Mouse (Mus musculus) retina, postnatal 1 day (tissue): ENCODE results near the gene Scoc.
"Not testable (repeated sequence)": the region's sequence is repeated elsewhere in the genome, so short reads cannot be mapped to it uniquely, and the experiment has no call there.

Experiments
- DNase-seq: peaks from one replicate; pipeline ENCODE4 v3.0.0-alpha.2; 2012

Scoc gene

DNA sequence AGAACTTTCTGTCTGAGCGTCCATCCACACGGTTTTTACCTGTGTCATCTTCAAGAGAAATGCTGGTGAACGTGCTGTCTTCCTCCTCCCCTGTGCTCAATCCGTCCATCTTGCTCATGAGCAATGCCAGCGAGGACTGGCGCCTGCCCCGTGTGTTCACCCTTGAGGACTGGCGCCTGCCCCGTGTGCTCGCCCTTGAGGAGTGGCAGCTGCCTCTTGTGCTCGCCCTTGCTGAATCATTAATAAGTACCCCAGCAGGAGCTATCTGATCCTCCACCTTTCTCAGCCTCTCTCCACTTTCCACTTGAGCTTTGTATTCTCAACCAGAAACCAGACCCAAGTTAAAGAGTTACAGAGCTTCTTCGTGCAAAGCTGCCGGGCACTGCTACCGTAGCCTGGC, at the start of gene Scoc:
Gene Scoc (minus strand): TSS at position 170 of the 400 bp plus-strand sequence.
- DNase-seq: no peak

DNA sequence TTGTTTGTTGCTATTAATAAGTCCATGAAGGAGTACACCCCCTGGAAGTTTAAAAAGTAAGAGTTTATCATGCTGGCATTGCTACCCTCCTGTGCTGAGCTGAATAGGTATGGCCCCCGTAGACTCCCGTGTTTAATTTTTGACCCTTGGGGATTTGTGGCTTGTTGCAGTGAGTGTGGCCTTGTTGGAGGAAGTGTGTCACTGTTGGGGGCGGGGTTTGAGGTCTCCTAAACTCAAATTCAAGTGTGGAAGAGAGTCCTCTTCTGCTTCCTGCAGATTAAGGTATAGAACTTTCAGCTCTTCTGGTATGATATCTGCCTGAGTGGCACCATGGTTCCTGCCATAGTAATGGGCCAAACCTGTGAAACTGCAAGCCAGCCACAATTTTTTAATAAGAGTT, 1.4 kb upstream of the Scoc start:
- no peak for DNase-seq

DNA sequence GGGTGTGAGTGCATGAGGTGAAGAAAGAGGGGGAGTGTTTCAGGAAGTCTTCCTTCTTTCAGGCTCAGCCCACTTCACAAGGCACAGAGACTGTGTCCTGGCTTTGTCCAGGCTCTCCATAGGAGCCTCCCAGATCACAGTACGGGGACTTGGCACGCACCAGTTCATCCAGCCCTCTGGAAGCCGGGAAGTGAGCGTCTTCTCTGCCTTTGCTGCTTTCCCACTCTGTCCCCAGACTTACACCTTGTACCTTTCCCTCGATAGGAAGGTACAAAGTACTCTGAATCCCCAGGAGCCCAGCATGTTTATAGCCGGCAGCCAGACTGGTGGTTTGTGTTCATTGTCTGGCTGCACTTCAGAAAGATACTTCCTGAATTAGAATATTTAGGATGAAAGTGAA, 1.1 kb downstream of the Scoc start:
- DNase-seq: no peak

DNA sequence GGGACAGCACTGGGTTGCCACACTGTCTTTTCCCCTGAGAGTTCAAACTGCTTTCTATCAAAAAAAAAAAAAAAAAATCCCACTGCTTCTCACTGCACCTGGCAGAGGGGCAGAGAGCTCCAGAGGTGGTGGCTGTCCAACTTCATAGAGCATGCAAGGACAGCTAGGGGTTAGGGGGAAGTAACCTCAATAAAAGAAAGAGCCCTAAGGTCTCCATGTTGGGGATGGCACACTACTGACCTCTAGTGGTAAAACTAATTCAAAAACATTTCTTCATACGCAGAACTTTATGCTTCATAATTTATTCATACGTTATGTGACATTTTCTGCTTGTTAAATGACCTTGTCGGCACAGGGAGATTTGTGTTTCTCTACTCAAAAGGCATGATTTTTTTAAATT, 7.1 kb downstream of the Scoc start:
- DNase-seq: peak; percentile 74

- DNase-seq: peak; percentile 47
Measured at GRCm38 (mm10) chr8:83449960-83450359, 8.2 kb downstream of the Scoc start.

DNA sequence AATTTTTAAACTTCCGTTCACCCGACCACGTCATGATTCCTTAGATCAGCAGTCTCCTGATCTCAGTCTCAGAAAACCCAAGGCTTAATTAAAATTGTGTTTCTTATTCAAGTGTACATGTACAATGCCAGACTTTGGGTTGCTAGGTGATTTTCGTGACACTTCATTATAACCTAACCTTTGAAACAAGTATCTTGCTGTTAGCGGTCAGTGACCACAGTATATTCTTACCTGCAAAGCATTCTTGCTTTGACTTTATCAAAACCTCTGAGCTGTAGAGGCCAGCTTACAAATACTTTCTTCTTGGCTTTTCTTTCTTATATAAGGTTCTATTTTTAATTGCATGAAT, 15.2 kb downstream of the Scoc start:
- no peak for DNase-seq

GRCm38 (mm10) chr8:83442243-83443051, 15.7 kb downstream of the Scoc start:
- DNase-seq: peak; percentile 99

DNA sequence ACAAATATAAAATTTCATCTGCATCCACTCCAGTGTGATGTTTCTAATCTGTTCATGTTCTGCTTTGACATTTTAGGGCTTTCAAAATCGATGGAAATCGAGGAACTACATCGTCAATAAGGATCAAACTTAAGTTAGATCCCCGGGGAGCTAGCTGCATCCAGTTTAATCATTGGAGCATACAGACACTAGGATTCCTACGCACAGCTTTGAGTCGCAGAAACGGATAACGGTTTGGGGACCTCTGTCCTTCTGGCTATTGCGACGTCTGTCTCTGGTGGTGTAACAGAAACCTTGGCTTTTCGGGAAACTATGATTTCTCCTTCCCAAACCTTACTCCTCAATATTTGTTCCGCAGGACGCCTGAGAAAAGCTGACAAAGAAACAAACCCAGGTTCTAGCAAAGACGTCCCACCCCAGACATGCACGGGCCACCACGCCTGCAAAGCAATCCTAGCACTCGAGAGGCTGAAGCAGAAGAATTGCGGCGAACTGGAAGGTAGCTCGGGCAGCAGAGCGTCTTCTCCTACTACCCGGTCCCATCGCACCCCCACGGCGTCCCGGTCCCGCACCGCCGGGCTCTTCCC, 16.4 kb downstream of the Scoc start:
- no peak for DNase-seq

DNA sequence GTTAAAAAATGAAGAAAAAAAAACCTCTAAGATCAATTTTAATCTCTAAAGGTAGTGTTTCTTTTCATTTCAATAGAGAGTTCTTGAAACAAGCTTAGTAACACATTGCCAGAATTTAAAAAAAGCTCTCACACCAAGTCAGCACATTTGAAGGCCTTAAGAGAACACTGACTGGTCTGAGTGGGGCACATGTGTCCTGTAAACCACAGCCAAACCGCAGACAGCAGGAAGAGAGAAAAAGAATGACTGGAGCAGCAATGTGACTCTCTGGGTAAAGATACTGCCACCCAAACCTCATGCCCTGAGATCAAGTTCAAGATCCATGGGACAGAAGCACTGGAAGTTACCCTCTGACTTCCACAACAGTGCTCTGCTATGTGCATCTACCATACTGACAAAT, 21.1 kb downstream of the Scoc start:
- DNase-seq: no peak

DNA sequence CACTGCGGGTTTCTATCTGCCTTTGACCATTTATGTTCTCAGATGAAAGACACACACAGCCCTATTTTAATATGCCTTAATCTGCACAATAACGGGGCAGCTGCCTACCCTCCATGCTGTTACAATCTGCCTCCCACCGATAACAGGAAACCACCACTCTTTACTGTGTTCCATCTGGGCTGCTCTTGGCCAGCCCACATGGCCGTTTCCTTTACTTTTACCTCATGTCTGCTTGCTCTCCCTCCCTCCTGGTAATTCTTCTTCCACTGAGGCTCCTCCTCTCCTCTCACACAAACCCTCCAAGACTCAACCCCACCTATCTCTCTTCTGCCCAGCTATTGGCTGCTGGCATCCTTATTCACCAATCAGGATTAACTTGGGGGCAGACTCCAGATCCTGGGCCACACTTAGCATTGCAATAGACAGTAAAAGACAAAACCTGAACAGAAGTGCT, 29.1 kb downstream of the Scoc start:
- no peak for DNase-seq

GRCm38 (mm10) chr8:83428621-83429020, 29.6 kb downstream of the Scoc start:
- DNase-seq: not testable (repeated sequence)

DNA sequence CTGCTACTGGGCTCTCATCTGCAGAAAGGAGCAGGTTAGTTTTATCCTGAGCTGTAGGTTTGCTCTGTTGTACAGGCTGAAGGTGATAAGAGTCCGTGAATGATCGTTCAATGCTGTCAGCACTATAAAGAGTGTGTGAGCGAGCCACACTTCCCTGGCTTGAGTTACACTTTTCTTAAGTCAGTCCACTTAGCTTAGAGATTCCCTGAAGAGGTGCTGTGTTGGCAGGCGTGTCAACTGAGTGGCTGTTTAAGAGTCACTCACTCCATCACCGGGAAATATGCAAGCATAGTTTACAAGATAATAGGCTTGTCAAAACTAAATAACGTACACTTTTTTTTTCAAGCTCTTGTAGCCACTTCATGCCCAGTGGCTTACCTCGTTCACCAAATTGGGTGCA, 31.2 kb downstream of the Scoc start:
- DNase-seq: no peak

DNA sequence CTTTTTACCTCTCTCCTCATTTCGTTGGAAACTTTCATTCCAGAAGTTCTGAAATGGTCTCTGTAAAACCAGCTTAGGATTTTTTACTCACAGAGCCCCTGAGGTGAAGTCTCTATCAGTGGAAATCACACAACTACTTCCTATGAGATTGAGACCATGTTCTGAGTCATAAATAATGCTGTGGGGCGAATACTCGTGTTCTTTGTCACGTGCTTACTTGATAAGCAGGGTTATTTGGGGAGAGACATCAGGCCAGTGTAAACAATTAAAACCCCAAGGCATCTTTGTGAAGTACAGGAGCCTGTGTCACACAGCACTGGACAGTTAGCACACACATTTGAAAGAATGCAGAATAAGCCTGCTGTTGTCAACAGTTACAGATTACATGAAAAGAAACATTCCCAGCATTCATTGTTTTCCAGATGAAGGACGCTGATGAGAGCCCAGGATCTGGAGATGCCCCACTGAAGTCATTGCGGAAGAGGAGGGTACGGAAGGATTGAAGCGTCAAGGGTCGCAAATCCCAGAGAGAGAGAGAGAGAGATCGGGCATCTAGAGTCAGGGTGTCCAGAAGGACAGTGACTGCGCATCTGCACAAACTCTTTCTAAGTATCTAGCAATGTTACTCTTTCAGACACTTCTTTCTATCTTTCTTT, 32.0 kb downstream of the Scoc start:
- no peak for DNase-seq

DNA sequence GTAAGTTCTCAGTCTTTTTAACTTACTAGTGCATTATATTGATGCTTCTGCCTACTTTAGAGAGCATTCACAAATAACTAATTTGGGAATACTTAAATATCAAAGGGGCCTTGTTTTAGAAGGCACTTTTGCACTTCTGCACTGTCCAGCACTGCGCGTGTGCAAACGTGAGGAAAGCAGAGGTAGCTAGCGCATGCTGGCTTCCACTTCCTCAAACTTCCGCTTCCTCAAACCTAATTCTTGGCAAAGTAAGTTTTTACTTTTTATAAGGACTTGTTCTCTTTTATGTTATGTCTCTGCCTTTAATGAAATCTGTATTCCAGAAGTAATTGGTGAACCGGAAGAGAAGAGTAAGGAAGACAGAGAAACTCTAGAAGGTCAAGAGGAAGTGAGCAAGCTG, 33.0 kb downstream of the Scoc start:
- DNase-seq: no peak

DNA sequence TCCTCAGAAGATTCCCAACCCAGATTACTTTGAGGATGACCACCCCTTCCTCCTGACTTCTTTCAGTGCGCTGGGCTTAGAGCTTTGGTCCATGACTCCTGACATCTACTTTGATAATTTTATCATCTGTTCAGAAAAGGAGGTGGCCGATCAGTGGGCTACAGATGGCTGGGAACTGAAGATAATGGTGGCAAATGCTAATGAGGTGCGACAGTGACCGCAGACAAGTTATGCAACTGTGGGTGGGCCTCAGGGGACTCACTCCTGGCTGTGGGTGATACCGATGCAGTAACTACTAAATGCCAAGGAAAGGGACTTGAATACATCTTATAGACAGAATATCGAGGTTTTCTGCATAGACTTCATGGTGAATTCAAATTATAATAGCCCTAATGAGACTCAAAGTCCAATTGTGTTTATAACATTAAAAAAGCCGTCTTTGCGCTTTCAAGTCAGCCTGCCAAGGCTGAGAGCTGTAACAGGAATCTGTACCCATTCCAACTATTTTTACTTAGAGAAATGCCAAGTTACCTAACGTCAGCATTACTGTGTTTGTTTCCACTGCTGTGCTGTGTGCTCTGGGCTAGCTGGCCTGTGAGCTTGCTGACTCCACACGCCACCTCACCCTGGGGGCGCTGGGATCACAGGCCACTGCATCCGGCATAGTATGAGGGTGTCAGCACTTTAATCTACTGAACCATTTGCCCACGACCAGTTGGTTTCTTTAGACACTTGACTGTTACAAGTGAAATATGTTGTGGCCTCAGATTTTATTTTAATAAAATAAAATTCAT, 35.0 kb downstream of the Scoc start:
- DNase-seq: no peak

- no peak for DNase-seq
Measured at GRCm38 (mm10) chr8:83421354-83421753, 36.8 kb downstream of the Scoc start.

- DNase-seq: no peak
Measured at GRCm38 (mm10) chr8:83418805-83419516, 39.2 kb downstream of the Scoc start.

DNA sequence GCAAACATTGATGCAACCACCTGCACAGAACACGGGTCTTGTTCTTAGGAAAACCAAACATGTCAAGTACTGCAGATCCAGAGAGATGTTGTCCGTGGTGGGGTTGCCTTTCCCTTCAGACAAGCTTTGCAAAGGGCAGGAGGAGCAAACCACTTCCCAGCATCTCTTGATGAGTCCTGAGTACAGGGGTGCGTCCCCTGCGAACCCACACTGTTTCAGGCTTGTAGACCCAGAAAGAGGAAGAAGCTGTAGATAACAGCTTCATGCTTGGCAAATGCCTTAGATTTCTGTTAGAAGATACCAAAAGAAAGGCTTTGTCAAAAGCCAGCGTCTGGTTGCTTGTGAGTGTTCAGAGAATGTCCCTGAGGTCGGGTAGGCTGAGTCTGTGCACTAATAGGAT, 40.2 kb downstream of the Scoc start:
- no peak for DNase-seq

DNA sequence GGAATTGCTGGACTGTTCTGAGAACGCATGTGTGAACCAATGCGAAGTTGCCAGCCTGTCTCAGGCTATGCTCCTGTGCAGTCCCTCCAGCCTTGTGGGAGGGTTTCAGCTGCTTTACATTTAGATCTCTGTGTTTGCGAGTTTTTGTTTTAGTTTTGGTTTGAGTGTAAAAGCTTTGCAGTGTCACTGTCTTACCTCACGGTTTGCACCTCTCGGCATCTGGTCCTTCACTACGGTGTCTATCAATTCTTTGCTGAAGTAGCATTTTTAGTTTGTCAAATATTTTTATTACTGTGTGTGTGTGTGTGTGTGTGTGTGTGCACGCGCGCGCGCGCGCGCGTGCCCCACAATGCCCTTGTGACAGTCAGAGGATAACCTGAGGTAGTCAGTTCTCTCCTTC, 41.3 kb downstream of the Scoc start:
- DNase-seq: no peak

DNA sequence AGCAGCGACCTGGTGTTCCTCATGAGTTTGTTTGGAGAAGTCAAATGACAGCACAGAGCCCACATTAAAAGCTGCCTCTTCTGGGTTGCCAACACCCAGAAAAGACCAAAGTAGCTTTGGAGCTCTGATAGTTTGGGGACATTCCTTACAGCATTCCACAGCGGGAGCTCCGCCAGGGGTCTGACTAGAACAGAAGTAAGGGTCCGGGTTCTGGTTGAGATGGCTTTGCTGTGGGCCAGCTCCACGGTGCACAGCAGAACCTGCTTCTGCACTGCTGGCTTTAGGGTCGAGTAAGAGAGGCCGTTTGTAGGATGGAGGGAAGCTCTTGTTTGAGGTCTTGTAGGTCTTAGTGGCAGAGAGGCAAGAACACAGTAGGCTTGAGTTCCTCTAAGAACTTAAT, 49.7 kb downstream of the Scoc start:
- DNase-seq: no peak

DNA sequence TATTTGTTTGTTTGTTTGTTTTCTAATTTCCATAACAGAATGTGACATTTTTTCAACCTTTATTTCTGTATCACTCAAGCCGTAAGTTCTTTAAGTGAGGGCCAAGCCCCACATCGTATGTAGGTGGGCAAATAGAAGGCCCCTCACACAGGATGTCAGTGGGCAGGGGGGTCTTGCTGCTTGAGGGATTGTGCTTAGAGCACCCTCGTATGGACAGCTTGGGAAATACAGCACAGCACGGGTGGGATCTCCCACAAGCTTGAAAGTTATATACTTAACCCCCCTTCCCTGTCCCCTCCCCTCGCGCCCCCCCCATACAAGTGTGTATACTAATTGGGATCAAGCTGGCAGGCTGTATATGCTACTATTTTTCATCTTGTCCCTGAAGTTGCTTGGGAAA, 51.4 kb downstream of the Scoc start:
- DNase-seq: peak; percentile 63

- no peak for DNase-seq
Measured at GRCm38 (mm10) chr8:83405548-83405947, 52.6 kb downstream of the Scoc start.

- DNase-seq: no peak
Measured at GRCm38 (mm10) chr8:83397726-83398125, 60.5 kb downstream of the Scoc start.
